8 mouse cellular contexts compared by ENCODE assay signal in genomic region chr19:40343018-40343417, GRCm38 (mm10).
A peak's percentile ranks its signal among the peaks of the same experiment; 100 is the strongest.
DNase-seq lines count a peak whose midpoint lies in the region; ATAC-seq and TF ChIP-seq lines count a peak whose summit lies in the region.

No protein-coding gene starts in this region.

- no peak overlapping the region for H3K9ac ChIP-seq in kidney, postnatal 0 days (ENCODE audit: low read depth, low read length)
- H3K9ac ChIP-seq in liver, embryonic 11.5 days (ENCODE audit: low read depth, low read length), result no peak overlapping the region

- 10% methylated on average over 5 of the region's 5 CpGs for WGBS in kidney, postnatal 0 days
- WGBS in liver, embryonic 11.5 days, result 7% methylated on average over 5 of the region's 5 CpGs

- TF ChIP-seq CTCF in kidney, postnatal 0 days (IDR thresholded peaks at IDR 0.05; ENCODE audit: low read depth), result peak; percentile 86

- H3K27me3 ChIP-seq in kidney, postnatal 0 days (ENCODE audit: insufficient read depth, low read length), result no peaks in the 10 kb centered on the region
- H3K27me3 ChIP-seq in liver, embryonic 11.5 days (replicated peaks; ENCODE audit: control insufficient read depth, insufficient read depth, low read length), result no peaks in the 10 kb centered on the region

- no peak overlapping the region for H3K27ac ChIP-seq in kidney, postnatal 0 days
- H3K27ac ChIP-seq in liver, embryonic 11.5 days (ENCODE audit: low read depth, low read length), result no peak overlapping the region

- H3K4me3 ChIP-seq in kidney, postnatal 0 days (replicated peaks; ENCODE audit: low read depth, low read length), result no peak overlapping the region
- H3K4me3 ChIP-seq in liver, embryonic 11.5 days (ENCODE audit: low read depth, low read length), result no peak overlapping the region

- no peaks in the 10 kb centered on the region for H3K4me1 ChIP-seq in kidney, postnatal 0 days (replicated peaks; ENCODE audit: insufficient read depth, low read length)
- 0 out of 2 replicates have a peak, but pooled peaks cover 2% of the 10 kb centered on the region for H3K4me1 ChIP-seq in liver, embryonic 11.5 days (replicated peaks; ENCODE audit: control insufficient read depth, insufficient read depth, low read length)

- no peaks in the 10 kb centered on the region for H3K9me3 ChIP-seq in kidney, postnatal 0 days (replicated peaks; ENCODE audit: low read length)
- no peaks in the 10 kb centered on the region for H3K9me3 ChIP-seq in liver, embryonic 11.5 days (ENCODE audit: control insufficient read depth, low read length)

- H3K4me2 ChIP-seq in kidney, postnatal 0 days (ENCODE audit: low read length), result no peak overlapping the region
- no peak overlapping the region for H3K4me2 ChIP-seq in liver, embryonic 11.5 days

- ATAC-seq in kidney, postnatal 0 days (replicated peaks; ENCODE audit: low FRiP score, low read depth), result peak; percentile 57; the same call in 1 of the 2 replicates
- peak; percentile 60 for ATAC-seq in liver, embryonic 11.5 days (replicated peaks; ENCODE audit: low FRiP score)

- peak; percentile 21 for DNase-seq in 3134 (ENCODE audit: extremely low read depth, insufficient read length, low spot score)
- DNase-seq in adrenal gland, adult 18-20 months (ENCODE audit: low spot score in 2 of 2), result peak; percentile 82 to 88
- peak; percentile 91 for DNase-seq in embryo, embryonic 10.5 days (ENCODE audit: low spot score)
- peak; percentile 64 to 79 for DNase-seq in gastrocnemius, postnatal 4 days (ENCODE audit: low spot score in 2 of 2)
- peak; percentile 87 for DNase-seq in kidney, postnatal 0 days (ENCODE audit: low spot score)
- peak; percentile 67 for DNase-seq in liver, embryonic 11.5 days (ENCODE audit: low spot score)
- peak; percentile 48 to 75 for DNase-seq in natural killer cell, adult 2 months (ENCODE audit: low spot score in 2 of 2)
- peak; percentile 74 to 91 for DNase-seq in spleen, postnatal 4 days (ENCODE audit: low spot score in 2 of 2)

- H3K36me3 ChIP-seq in kidney, postnatal 0 days (ENCODE audit: insufficient read depth, low read length), result no peaks in the 10 kb centered on the region
- no peaks in the 10 kb centered on the region for H3K36me3 ChIP-seq in liver, embryonic 11.5 days (ENCODE audit: control insufficient read depth, insufficient read depth, low read length)

Comparison
In these comparisons a context has a peak if more than half of its experiments do, and no peak if none do; other contexts are left out.
1. DNase-seq: peak in every context shown above with its lines; median percentile 91 in embryo, embryonic 10.5 days; 87 in kidney, postnatal 0 days; 85 in adrenal gland, adult 18-20 months; 82 in spleen, postnatal 4 days; 72 in gastrocnemius, postnatal 4 days; 67 in liver, embryonic 11.5 days; 62 in natural killer cell, adult 2 months; 21 in 3134.